Mouse (Mus musculus) thymus, adult 2 months (tissue): ENCODE data around the gene Disp1. TPM values are rescaled to one million over a fixed set of nuclear protein-coding genes. Genes with fewer than 3 reads are reported as not detected.

Experiments
- DNase-seq: peaks from one replicate; pipeline ENCODE4 v3.0.0; 2021
- H3K27ac ChIP-seq: fragments of 200-500 bp; 2 replicates; pipeline ENCODE4 v1.5.1; 2012; ENCODE audit warnings: low read length, control low read depth; ENCODE audit not compliant: control insufficient read depth, insufficient read depth
- H3K27me3 ChIP-seq: fragments of 200-500 bp; 2 replicates; pipeline ENCODE4 v1.6.1; 2012; ENCODE audit warnings: mild to moderate bottlenecking, low read length, moderate library complexity, mixed read lengths; ENCODE audit not compliant: control insufficient read depth, insufficient read depth
- H3K36me3 ChIP-seq: fragments of 200-500 bp; 2 replicates; pipeline ENCODE4 v1.6.1; 2012; ENCODE audit warnings: mild to moderate bottlenecking, low read length, moderate library complexity; ENCODE audit not compliant: control insufficient read depth, insufficient read depth
- H3K4me1 ChIP-seq: fragments of 200-500 bp; replicated peaks from 2 replicates; pipeline ENCODE4 v1.6.1; 2012; ENCODE audit warnings: low read length; ENCODE audit not compliant: control insufficient read depth, insufficient read depth
- H3K4me3 ChIP-seq: fragments of 200-500 bp; 2 replicates; pipeline ENCODE4 v1.5.1; 2012; ENCODE audit warnings: mild to moderate bottlenecking, low read length, control low read depth, moderate library complexity; ENCODE audit not compliant: control insufficient read depth, insufficient read depth
- CTCF ChIP-seq: fragments of 200-500 bp; IDR thresholded peaks from 2 replicates; pipeline ENCODE4 v1.5.1; 2012; ENCODE audit warnings: mild to moderate bottlenecking, control low read depth, low read length, moderate library complexity, borderline replicate concordance; ENCODE audit not compliant: control insufficient read depth, poor library complexity, insufficient read depth; ENCODE audit errors: extremely low read depth
- POLR2A ChIP-seq: fragments of 200-500 bp; IDR thresholded peaks from 2 replicates; pipeline ENCODE4 v1.6.1; 2012; ENCODE audit warnings: mild to moderate bottlenecking, low read length, control low read depth, moderate library complexity; ENCODE audit not compliant: control insufficient read depth, poor library complexity, insufficient read depth; ENCODE audit errors: extremely low read depth
- WGBS: fragments of 180-500 bp; shearing (Covaris S2); methylation state at CpG from one replicate; pipeline ENCODE4 v1.1.7; 2018; 5-methylcytosine and 5-hydroxymethylcytosine counted together
- polyA plus RNA-seq: library from polyadenylated mRNA; depleted of rRNA; stranded (reverse); fragments of >200 nt; gene quantifications from 2 replicates; pipeline ENCODE4 v1.2.3, GENCODE M21; 2012; rRNA removed

Disp1 gene
- 28.9 and 29.7 TPM in 2 replicates for polyA plus RNA-seq

DNA sequence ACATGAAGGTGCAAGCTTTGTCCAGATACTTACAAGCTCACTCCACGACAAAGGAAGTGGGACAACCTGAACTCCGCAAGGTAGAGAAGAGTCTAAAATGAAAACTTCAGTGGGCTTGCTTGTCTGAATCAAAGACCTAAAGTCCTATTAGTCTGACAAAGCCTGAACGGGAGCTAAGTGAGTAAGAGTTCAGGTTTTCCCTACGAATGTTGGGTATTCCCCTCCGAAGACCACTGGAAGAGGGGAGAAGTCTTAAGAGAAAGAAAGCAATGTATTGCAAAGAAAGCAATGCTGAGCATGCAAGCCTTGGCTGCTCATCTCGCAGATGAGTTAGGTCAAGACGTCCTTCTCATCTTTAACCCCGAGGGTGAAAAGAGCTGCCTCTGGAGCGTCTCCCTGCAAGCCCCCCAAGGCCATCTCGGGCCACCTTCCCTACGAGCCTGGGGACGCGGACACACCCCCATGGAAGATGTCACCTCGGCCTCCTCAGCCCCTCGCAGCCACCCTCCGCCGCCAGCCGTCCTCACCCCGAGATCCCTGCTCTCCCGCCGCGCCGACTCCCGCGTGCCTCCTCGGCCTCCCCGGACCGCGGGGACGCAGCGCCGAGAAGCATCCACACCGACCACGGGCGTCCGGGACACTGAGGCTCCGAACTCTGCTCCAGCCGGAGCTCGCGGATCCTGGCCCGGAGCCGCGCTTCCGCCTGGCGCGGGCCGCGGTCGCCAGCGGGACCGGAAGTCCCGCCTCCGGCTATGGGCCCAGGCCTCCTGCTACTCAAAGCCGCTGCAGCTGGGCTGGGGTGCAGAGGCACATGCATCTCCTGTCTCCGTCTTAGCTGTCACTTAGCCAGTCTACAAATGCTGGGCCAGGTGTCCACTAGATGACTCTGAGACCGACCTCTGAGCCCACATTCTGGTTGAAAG is at the start of gene Disp1:
Gene Disp1 (minus strand): TSS at position 727 of the 923 bp plus-strand sequence.
- no peaks in the 10 kb centered on the region for H3K27me3 ChIP-seq
- H3K27ac ChIP-seq, result no peak within 1 kb of the TSS
- TF ChIP-seq CTCF (peak; percentile 67), POLR2A (peak; percentile 74)
- H3K4me1 ChIP-seq, result peaks cover 2% of the 10 kb centered on the region; the same call in 1 of the 2 replicates
- 1% methylated on average over 56 of the region's 56 CpGs for WGBS
- H3K36me3 ChIP-seq, result no peaks in the 10 kb centered on the region
- DNase-seq, result peak; percentile 82
- H3K4me3 ChIP-seq, result peak within 1 kb of the TSS; percentile 88

DNA sequence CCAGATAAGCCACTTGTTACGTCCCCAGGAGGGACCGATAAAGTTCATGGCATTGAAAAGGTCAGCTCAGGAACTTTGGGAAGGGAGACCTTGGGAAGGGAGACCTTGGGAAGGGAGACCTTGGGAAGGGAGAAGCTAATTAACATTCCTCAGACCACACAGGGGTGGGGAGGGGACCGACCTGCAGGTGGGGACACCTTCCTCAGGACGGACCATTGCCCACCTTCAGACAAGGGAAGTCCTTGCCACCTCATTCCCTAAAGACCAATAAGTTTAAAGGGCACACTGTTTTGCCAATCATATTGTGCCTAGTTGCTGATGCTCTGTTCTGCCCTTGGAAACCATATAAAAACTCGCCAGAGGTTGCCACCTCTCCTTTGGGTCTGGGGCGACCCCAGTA is 46.3 kb upstream of the Disp1 start:
- H3K27ac ChIP-seq, result no peak overlapping the region
- H3K27me3 ChIP-seq, result no peaks in the 10 kb centered on the region
- H3K4me3 ChIP-seq, result no peak overlapping the region
- no peak for DNase-seq
- no peak for TF ChIP-seq POLR2A
- TF ChIP-seq CTCF, result no peak
- H3K36me3 ChIP-seq, result no peaks in the 10 kb centered on the region
- 95% methylated on average over 6 of the region's 6 CpGs for WGBS
- H3K4me1 ChIP-seq, result peaks cover 10% of the 10 kb centered on the region

DNA sequence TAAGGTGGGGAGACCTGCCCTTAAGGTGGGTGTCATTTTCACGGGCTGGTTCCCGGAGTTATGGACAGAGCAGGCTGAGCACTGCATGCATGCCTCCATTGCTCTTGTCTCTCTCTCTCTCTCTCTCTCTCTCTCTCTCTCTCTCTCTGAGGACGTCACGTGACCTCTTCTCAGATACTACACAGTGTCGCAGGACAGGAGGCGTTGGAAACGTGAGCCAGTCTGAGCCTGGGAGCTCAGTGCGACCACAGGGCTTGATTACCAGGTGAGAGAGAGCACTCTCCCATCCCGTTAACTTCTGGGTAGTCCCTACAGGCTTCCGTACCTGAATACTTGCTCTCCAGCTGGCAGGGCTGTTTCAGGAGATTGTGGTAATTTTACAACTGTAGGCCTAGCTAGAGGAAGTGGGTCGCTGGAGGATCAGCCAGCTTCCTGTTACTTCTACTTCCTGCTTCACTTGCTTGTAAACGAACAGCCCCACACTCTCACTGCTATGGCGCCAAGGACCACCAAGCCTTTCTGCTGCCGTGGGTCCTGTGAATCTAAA is 44.7 kb upstream of the Disp1 start:
- peaks cover 10% of the 10 kb centered on the region for H3K4me1 ChIP-seq
- WGBS, result 44% methylated on average over 14 of the region's 14 CpGs
- peak; percentile 53 for DNase-seq
- H3K27ac ChIP-seq, result peak overlapping the region; percentile 91
- no peaks in the 10 kb centered on the region for H3K27me3 ChIP-seq
- TF ChIP-seq CTCF (peak; percentile 17; the same call in 1 of the 2 replicates), POLR2A (no peak)
- H3K4me3 ChIP-seq, result peak overlapping the region; percentile 32
- H3K36me3 ChIP-seq, result no peaks in the 10 kb centered on the region

- no peak for DNase-seq
Observed at GRCm38 (mm10) chr1:183264145-183265008, 43.1 kb upstream of the Disp1 start.

GRCm38 (mm10) chr1:183252574-183252973 is 31.3 kb upstream of the Disp1 start:
- TF ChIP-seq POLR2A, result no peak
- TF ChIP-seq CTCF, result no peak
- H3K4me1 ChIP-seq, result peaks cover 31% of the 10 kb centered on the region
- H3K27me3 ChIP-seq, result no peaks in the 10 kb centered on the region
- H3K36me3 ChIP-seq, result no peaks in the 10 kb centered on the region
- no peak for DNase-seq
- no peak overlapping the region for H3K27ac ChIP-seq
- no peak overlapping the region for H3K4me3 ChIP-seq
- WGBS, result 76% methylated on average over 10 of the region's 10 CpGs

More at GRCm38 (mm10) chr1:183264145-183265008, 43.1 kb upstream of the Disp1 start:
- Histone ChIP-seq H3K27me3 (no peaks in the 10 kb centered on the region), H3K36me3 (no peaks in the 10 kb centered on the region), H3K4me3 (no peak overlapping the region), H3K4me1 (peaks cover 10% of the 10 kb centered on the region), H3K27ac (no peak overlapping the region)
- 93% methylated on average over 13 of the region's 13 CpGs for WGBS
- TF ChIP-seq POLR2A, result no peak
- TF ChIP-seq CTCF, result no peak

- no peak overlapping the region for H3K27ac ChIP-seq
- no peak overlapping the region for H3K4me3 ChIP-seq
- 100% methylated on average over 2 of the region's 2 CpGs for WGBS
- TF ChIP-seq CTCF (no peak), POLR2A (no peak)
- no peaks in the 10 kb centered on the region for H3K27me3 ChIP-seq
- DNase-seq, result no peak
- no peaks in the 10 kb centered on the region for H3K36me3 ChIP-seq
- peaks cover 31% of the 10 kb centered on the region for H3K4me1 ChIP-seq
Observed at GRCm38 (mm10) chr1:183251818-183252217, 30.5 kb upstream of the Disp1 start.
